ENCODE assay signal across 28 mouse cellular contexts in genomic region chr1:158934447-158934846, GRCm38 (mm10). TPM values are rescaled to one million over a fixed set of nuclear protein-coding genes. Genes with fewer than 3 reads are reported as not detected.
"Had no signal": no experiment of that assay in that cellular context is flagged by ENCODE, and none has a peak within 500 bp of the region (broad histone marks: within the 10 kb centered on the region; RNA-seq: fewer than 3 reads in every experiment).

No protein-coding gene starts in this region.

- H3K36me3 ChIP-seq: heart, embryonic 10.5 days; heart, embryonic 12.5 days; hindbrain, embryonic 10.5 days; hindbrain, embryonic 12.5 days; intestine, embryonic 15.5 days; limb, embryonic 10.5 days; limb, embryonic 12.5 days; liver, embryonic 13.5 days had no signal

- H3K9ac ChIP-seq: heart, embryonic 12.5 days; hindbrain, embryonic 12.5 days; hindbrain, embryonic 14.5 days; intestine, embryonic 15.5 days; limb, embryonic 12.5 days; liver, embryonic 13.5 days had no signal

- ATAC-seq: hindbrain, embryonic 16.5 days; inflammation-experienced regulatory T-cells, adult 6 months; intestine, embryonic 15.5 days; intestine, postnatal 0 days had no signal

- H3K9me3 ChIP-seq: heart, embryonic 10.5 days; heart, embryonic 12.5 days; hindbrain, embryonic 10.5 days; hindbrain, embryonic 12.5 days; intestine, embryonic 15.5 days; limb, embryonic 10.5 days; limb, embryonic 12.5 days; liver, embryonic 13.5 days had no signal

- H3K4me1 ChIP-seq: heart, embryonic 10.5 days; heart, embryonic 12.5 days; hindbrain, embryonic 10.5 days; hindbrain, embryonic 12.5 days; intestine, embryonic 15.5 days; limb, embryonic 12.5 days; liver, embryonic 13.5 days had no signal

- H3K4me3 ChIP-seq: gastrocnemius, adult 2 months; heart, embryonic 10.5 days; heart, embryonic 12.5 days; hindbrain, embryonic 10.5 days; hindbrain, embryonic 12.5 days; intestine, embryonic 15.5 days; layer of hippocampus, adult 2 months; left cerebral cortex, adult 2 months; limb, embryonic 10.5 days; limb, embryonic 12.5 days; liver, embryonic 13.5 days had no signal

- DNase-seq: gastrocnemius, adult 2 months; gastrocnemius, postnatal 10 days; gastrocnemius, postnatal 25 days; heart, adult 18-20 months; heart, postnatal 10 days; heart, postnatal 4 days; kidney, adult 18-20 months; kidney, adult 8-10 months; kidney, postnatal 10 days; kidney, postnatal 25 days; kidney, postnatal 4 days; liver; liver, embryonic 13.5 days had no signal

- H3K4me2 ChIP-seq: heart, embryonic 12.5 days; hindbrain, embryonic 12.5 days; hindbrain, embryonic 14.5 days; intestine, embryonic 15.5 days; limb, embryonic 12.5 days; liver, embryonic 11.5 days; liver, embryonic 13.5 days had no signal

- H3K27me3 ChIP-seq: heart, embryonic 12.5 days; hindbrain, embryonic 12.5 days; intestine, embryonic 15.5 days; limb, embryonic 12.5 days; liver, embryonic 13.5 days had no signal

- H3K27ac ChIP-seq: gastrocnemius, adult 2 months; heart, embryonic 10.5 days; hindbrain, embryonic 10.5 days; hindbrain, embryonic 12.5 days; hindbrain, embryonic 14.5 days; intestine, embryonic 15.5 days; layer of hippocampus, adult 2 months; left cerebral cortex, adult 2 months; limb, embryonic 10.5 days; limb, embryonic 12.5 days; liver, embryonic 13.5 days had no signal

RNA-seq across cellular contexts. Expression of gene Pappa2, which starts 45.8 kb away (rescaled TPM):
- total RNA-seq: gastrocnemius, adult 2 months; granulocyte monocyte progenitor cell, adult 5-6 weeks had no signal
- polyA plus RNA-seq: heart, embryonic 10.5 days; inflammation-experienced regulatory T-cells, adult 6 months had no signal
